Mouse (Mus musculus) brown adipose tissue, adult 24 weeks (tissue): ENCODE data around the gene Zscan12. TPM values are rescaled to one million over a fixed set of nuclear protein-coding genes. Genes with fewer than 3 reads are reported as not detected.

Experiments
- H3K27ac ChIP-seq: fragments of 200-500 bp; replicated peaks from 2 replicates; pipeline ENCODE4 v1.5.1; 2012; ENCODE audit warnings: low read depth, mild to moderate bottlenecking, low read length
- H3K4me1 ChIP-seq: fragments of 200-500 bp; 2 replicates; pipeline ENCODE4 v1.6.1; 2012; ENCODE audit warnings: low read length, mixed read lengths; ENCODE audit not compliant: control insufficient read depth, insufficient read depth, insufficient read length
- H3K4me3 ChIP-seq: fragments of 200-500 bp; 2 replicates; pipeline ENCODE4 v1.5.1; 2012; ENCODE audit warnings: low read depth, mild to moderate bottlenecking, low read length, moderate library complexity; ENCODE audit not compliant: insufficient read depth
- polyA plus RNA-seq: library from polyadenylated mRNA; stranded (reverse); fragments of >200 nt; gene quantifications from 2 replicates; pipeline ENCODE4 v1.2.4, GENCODE M21; 2012; ENCODE audit not compliant: missing spikeins, insufficient read depth, insufficient read length

Zscan12 gene
- 2.5 and 3.3 TPM in 2 replicates for polyA plus RNA-seq

GRCm38 (mm10) chr13:21362621-21363248, at the start of gene Zscan12:
Gene Zscan12, plus strand, starts transcription at chr13:21362820.
- Histone ChIP-seq H3K4me3 (peak within 1 kb of the TSS; percentile 86), H3K27ac (peak within 1 kb of the TSS; percentile 32; the same call in 1 of the 2 replicates), H3K4me1 (peaks cover 3% of the 10 kb centered on the region; the same call in 1 of the 2 replicates)

GRCm38 (mm10) chr13:21312854-21313253, 49.8 kb upstream of the Zscan12 start:
- Histone ChIP-seq H3K4me1 (no peaks in the 10 kb centered on the region), H3K27ac (no peak overlapping the region), H3K4me3 (no peak overlapping the region)

GRCm38 (mm10) chr13:21313903-21314302, 48.7 kb upstream of the Zscan12 start:
- H3K4me1 ChIP-seq = no peaks in the 10 kb centered on the region
- H3K4me3 ChIP-seq = no peak overlapping the region
- no peak overlapping the region for H3K27ac ChIP-seq

- Histone ChIP-seq H3K4me1 (no peaks in the 10 kb centered on the region), H3K27ac (no peak overlapping the region), H3K4me3 (no peak overlapping the region)
Measured at GRCm38 (mm10) chr13:21320262-21320661, 42.4 kb upstream of the Zscan12 start.

GRCm38 (mm10) chr13:21321890-21322494, 40.6 kb upstream of the Zscan12 start:
- Histone ChIP-seq H3K27ac (no peak overlapping the region), H3K4me3 (no peak overlapping the region), H3K4me1 (no peaks in the 10 kb centered on the region)

GRCm38 (mm10) chr13:21322509-21323375, 39.9 kb upstream of the Zscan12 start:
- H3K4me3 ChIP-seq = no peak overlapping the region
- H3K27ac ChIP-seq = no peak overlapping the region
- peaks cover 2% of the 10 kb centered on the region for H3K4me1 ChIP-seq

- no peak overlapping the region for H3K27ac ChIP-seq
- H3K4me1 ChIP-seq = peaks cover 2% of the 10 kb centered on the region
- no peak overlapping the region for H3K4me3 ChIP-seq
Measured at GRCm38 (mm10) chr13:21323405-21323804, 39.2 kb upstream of the Zscan12 start.

- Histone ChIP-seq H3K4me3 (no peak overlapping the region), H3K4me1 (peaks cover 2% of the 10 kb centered on the region), H3K27ac (no peak overlapping the region)
Measured at GRCm38 (mm10) chr13:21326191-21326590, 36.4 kb upstream of the Zscan12 start.

- no peak overlapping the region for H3K27ac ChIP-seq
Measured at GRCm38 (mm10) chr13:21326657-21327211, 35.9 kb upstream of the Zscan12 start.

GRCm38 (mm10) chr13:21327424-21327823, 35.2 kb upstream of the Zscan12 start:
- Histone ChIP-seq H3K27ac (no peak overlapping the region), H3K4me3 (peak overlapping the region; percentile 71), H3K4me1 (peaks cover 2% of the 10 kb centered on the region)

More at GRCm38 (mm10) chr13:21326657-21327211, 35.9 kb upstream of the Zscan12 start:
- Histone ChIP-seq H3K4me1 (peaks cover 2% of the 10 kb centered on the region), H3K4me3 (peak overlapping the region; percentile 71)

- Histone ChIP-seq H3K4me1 (no peaks in the 10 kb centered on the region), H3K4me3 (no peak within 1 kb of the TSS), H3K27ac (no peak within 1 kb of the TSS)
Measured at GRCm38 (mm10) chr13:21346610-21347009, 16.0 kb upstream of the Zscan12 start, which contains the start of gene Olfr1367. Gene Olfr1367, plus strand, starts transcription at chr13:21346910.

- H3K4me1 ChIP-seq = no peaks in the 10 kb centered on the region
- no peak overlapping the region for H3K27ac ChIP-seq
- no peak overlapping the region for H3K4me3 ChIP-seq
Measured at GRCm38 (mm10) chr13:21350593-21350992, 12.0 kb upstream of the Zscan12 start.

- Histone ChIP-seq H3K4me1 (peaks cover 3% of the 10 kb centered on the region; the same call in 1 of the 2 replicates), H3K4me3 (0 out of 2 replicates have a peak overlapping the region, but pooled peaks have one; percentile 7), H3K27ac (no peak overlapping the region)
Measured at GRCm38 (mm10) chr13:21363719-21364118, 1.1 kb downstream of the Zscan12 start.

GRCm38 (mm10) chr13:21366635-21367034, 4.0 kb downstream of the Zscan12 start:
- no peak overlapping the region for H3K4me3 ChIP-seq
- H3K4me1 ChIP-seq = peaks cover 3% of the 10 kb centered on the region; the same call in 1 of the 2 replicates
- H3K27ac ChIP-seq = no peak overlapping the region

GRCm38 (mm10) chr13:21372700-21373099, 10.1 kb downstream of the Zscan12 start:
- Histone ChIP-seq H3K4me3 (no peak overlapping the region), H3K27ac (no peak overlapping the region), H3K4me1 (no peaks in the 10 kb centered on the region)
